Mouse (Mus musculus): ENCODE results near the gene Tmem256.

DNA sequence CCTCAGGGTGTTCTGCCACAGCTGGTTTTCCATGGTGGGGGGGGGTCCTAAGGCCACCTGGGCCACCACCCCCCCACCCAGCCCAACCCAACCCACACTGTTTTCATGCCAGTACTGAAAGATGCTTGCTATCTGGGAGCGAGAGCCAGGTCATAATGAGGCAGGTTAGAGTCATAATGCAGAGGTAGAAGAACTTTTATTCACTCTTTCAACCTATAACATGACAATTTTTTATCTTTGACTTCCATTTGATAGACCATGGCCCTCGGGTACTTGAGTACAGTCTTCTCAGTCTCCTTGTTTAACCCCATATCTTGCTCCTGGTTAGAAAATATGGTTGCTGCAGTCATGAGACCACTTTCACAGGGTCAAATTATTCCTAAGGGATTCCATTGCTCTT lies 19.9 kb upstream of the Tmem256 start, which contains the start of gene Spem2:
- TF ChIP-seq TAL1 (conservative IDR thresholded peaks at IDR 0.05; ENCODE audit: low read depth, low read length) (no peak), CTCF (IDR thresholded peaks at IDR 0.05; ENCODE audit: low read depth, low read length) (no peak), GATA1 (IDR thresholded peaks at IDR 0.05; ENCODE audit: borderline replicate concordance, low read length) (no peak), POLR2AphosphoS5 (IDR thresholded peaks at IDR 0.05; ENCODE audit: insufficient replicate concordance, low read depth, low read length) (no peak), GATA2 (IDR thresholded peaks at IDR 0.05; ENCODE audit: borderline replicate concordance, low read depth, low read length) (no peak)
